Mouse (Mus musculus): ENCODE measurements around the gene Ap2s1.

- no peak for TF ChIP-seq POLR2A (IDR thresholded peaks at IDR 0.05; ENCODE audit: borderline replicate concordance, extremely low read depth, low read depth, low read length)
- no peak for TF ChIP-seq CTCF (IDR thresholded peaks at IDR 0.05; ENCODE audit: insufficient read depth, low read length)
Measured at GRCm38 (mm10) chr7:16794886-16795285, 56.7 kb downstream of the Ap2s1 start.

Measured in lung, adult 2 months (tissue).